Mouse (Mus musculus) retina, embryonic 14.5 days (tissue): ENCODE data around the gene Lsm10.
A peak's percentile ranks its signal among the peaks of the same experiment; 100 is the strongest.

Experiments
- DNase-seq: peaks from one replicate; pipeline ENCODE4 v3.0.0-alpha.2; 2015; ENCODE audit warnings: low spot score

The Lsm10 gene

GRCm38 (mm10) chr4:126096464-126097111, at the start of gene Lsm10:
Lsm10 (plus strand) TSS chr4:126096623.
- DNase-seq: peak; percentile 96

GRCm38 (mm10) chr4:126046851-126047585, 49.4 kb upstream of the Lsm10 start, which contains the start of gene Mrps15:
Mrps15 (plus strand) TSS chr4:126046925.
- peak; percentile 89 for DNase-seq

- no peak for DNase-seq
Measured at GRCm38 (mm10) chr4:126051617-126052016, 44.8 kb upstream of the Lsm10 start.

- no peak for DNase-seq
Measured at GRCm38 (mm10) chr4:126057207-126058133, 39.0 kb upstream of the Lsm10 start.

GRCm38 (mm10) chr4:126058134-126058996, 38.1 kb upstream of the Lsm10 start, which contains the start of gene Oscp1:
Oscp1 (plus strand) TSS chr4:126058565.
- DNase-seq: peak; percentile 97

- peak; percentile 13 for DNase-seq
Measured at GRCm38 (mm10) chr4:126058997-126059362, 37.4 kb upstream of the Lsm10 start.

- peak; percentile 76 for DNase-seq
Measured at GRCm38 (mm10) chr4:126062856-126063255, 33.6 kb upstream of the Lsm10 start.

GRCm38 (mm10) chr4:126065241-126065640, 31.2 kb upstream of the Lsm10 start:
- DNase-seq: no peak

GRCm38 (mm10) chr4:126067401-126068077, 28.9 kb upstream of the Lsm10 start:
- DNase-seq: no peak

- DNase-seq: no peak
Measured at GRCm38 (mm10) chr4:126068842-126069241, 27.6 kb upstream of the Lsm10 start.

- no peak for DNase-seq
Measured at GRCm38 (mm10) chr4:126077833-126078232, 18.6 kb upstream of the Lsm10 start.

- DNase-seq: no peak
Measured at GRCm38 (mm10) chr4:126079266-126079665, 17.2 kb upstream of the Lsm10 start.

- no peak for DNase-seq
Measured at GRCm38 (mm10) chr4:126081601-126082000, 14.8 kb upstream of the Lsm10 start.

- no peak for DNase-seq
Measured at GRCm38 (mm10) chr4:126083021-126083420, 13.4 kb upstream of the Lsm10 start.

GRCm38 (mm10) chr4:126084382-126084781, 12.0 kb upstream of the Lsm10 start:
- no peak for DNase-seq

- peak; percentile 95 for DNase-seq
Measured at GRCm38 (mm10) chr4:126085996-126086576, 10.3 kb upstream of the Lsm10 start.

- no peak for DNase-seq
Measured at GRCm38 (mm10) chr4:126090101-126090847, 6.1 kb upstream of the Lsm10 start.

GRCm38 (mm10) chr4:126090848-126091124, 5.6 kb upstream of the Lsm10 start:
- DNase-seq: no peak

GRCm38 (mm10) chr4:126091873-126092272, 4.5 kb upstream of the Lsm10 start:
- no peak for DNase-seq
